28 mouse cellular contexts compared by ENCODE assay signal in the genomic region with DNA sequence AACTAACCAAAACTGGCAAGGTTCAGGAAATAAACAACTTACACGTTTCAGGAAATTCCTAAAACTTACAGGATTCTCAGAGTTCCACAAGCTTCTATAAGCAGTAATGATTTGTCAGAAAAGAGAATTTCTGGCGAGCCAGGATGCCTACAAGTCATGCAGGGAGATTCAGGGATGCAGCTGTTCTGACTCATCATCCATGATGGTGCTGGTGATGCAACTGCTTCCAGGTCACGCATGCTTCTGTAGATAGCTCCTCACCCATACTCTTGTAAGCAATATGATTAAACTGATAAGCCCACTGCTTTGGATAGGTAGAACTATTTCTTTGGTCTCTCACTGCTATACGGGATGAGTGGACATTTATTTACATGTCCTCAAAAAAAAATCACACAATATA. TPM values are rescaled to one million over a fixed set of nuclear protein-coding genes. Genes with fewer than 3 reads are reported as not detected.
A peak's percentile ranks its signal among the peaks of the same experiment; 100 is the strongest.
DNase-seq lines count a peak whose midpoint lies in the region; ATAC-seq and TF ChIP-seq lines count a peak whose summit lies in the region.
"Had no signal": no experiment of that assay in that cellular context is flagged by ENCODE, and none has a peak within 500 bp of the region (broad histone marks: within the 10 kb centered on the region; RNA-seq: fewer than 3 reads in every experiment).

No protein-coding gene starts in this region.

- peak; percentile 24 for DNase-seq in NIH3T3 (ENCODE audit: low read depth)
- no peak for DNase-seq in lung, postnatal 0 days (ENCODE audit: low spot score)
- DNase-seq in heart, embryonic 10.5 days (ENCODE audit: low spot score) = no peak
- DNase-seq: adrenal gland, adult 2 months; adrenal gland, postnatal 10 days; adrenal gland, postnatal 25 days; B cell, adult 2 months; cerebellum, adult 11 months; cerebellum, adult 18-20 months; cerebellum, adult 8-10 months; cerebellum, adult 9-11 months; cerebellum, postnatal 14 days; cerebellum, postnatal 36 days; embryo, embryonic 11 days had no signal

- H3K9ac ChIP-seq in lung, postnatal 0 days (replicated peaks; ENCODE audit: low read depth) = no peak overlapping the region
- H3K9ac ChIP-seq in intestine, embryonic 16.5 days (ENCODE audit: low read depth, low read length) = no peak overlapping the region
- H3K9ac ChIP-seq: embryonic facial prominence, embryonic 13.5 days; embryonic facial prominence, embryonic 15.5 days; forebrain, embryonic 12.5 days had no signal

- ATAC-seq in megakaryocyte, adult 5-6 weeks (ENCODE audit: poor library complexity, severe bottlenecking) = no peak
- ATAC-seq in lung, postnatal 0 days = no peak
- ATAC-seq in intestine, embryonic 16.5 days = no peak

- H3ac ChIP-seq in C2C12 (ENCODE audit: control insufficient read depth, insufficient read length, low read depth) = no peak overlapping the region

- no peaks in the 10 kb centered on the region for H3K79me2 ChIP-seq in C2C12 (ENCODE audit: control insufficient read depth, insufficient read depth)

- TF ChIP-seq CTCF in C2C12 (IDR thresholded peaks at IDR 0.05; ENCODE audit: control insufficient read depth, insufficient read depth, insufficient read length) = no peak
- TF ChIP-seq CTCF in lung, postnatal 0 days (IDR thresholded peaks at IDR 0.05) = no peak

- peaks cover 5% of the 10 kb centered on the region; the same call in 1 of the 2 replicates for H3K9me3 ChIP-seq in megakaryocyte, embryonic 14.5 days
- no peaks in the 10 kb centered on the region for H3K9me3 ChIP-seq in lung, postnatal 0 days (ENCODE audit: low read length)
- no peaks in the 10 kb centered on the region for H3K9me3 ChIP-seq in intestine, embryonic 16.5 days (ENCODE audit: control insufficient read depth, low read length)
- no peaks in the 10 kb centered on the region for H3K9me3 ChIP-seq in heart, embryonic 10.5 days
- H3K9me3 ChIP-seq: embryonic facial prominence, embryonic 13.5 days; embryonic facial prominence, embryonic 15.5 days; forebrain, embryonic 10.5 days; forebrain, embryonic 12.5 days had no signal

- TF ChIP-seq EP300 in lung, postnatal 0 days (IDR thresholded peaks at IDR 0.05) = no peak

- no peak overlapping the region for H3K4me2 ChIP-seq in lung, postnatal 0 days (replicated peaks; ENCODE audit: low read depth, low read length)
- no peak overlapping the region for H3K4me2 ChIP-seq in intestine, embryonic 16.5 days (ENCODE audit: low read depth, low read length)
- H3K4me2 ChIP-seq: embryonic facial prominence, embryonic 13.5 days; embryonic facial prominence, embryonic 15.5 days; forebrain, embryonic 12.5 days had no signal

- H3K36me3 ChIP-seq in megakaryocyte, embryonic 14.5 days (replicated peaks; ENCODE audit: low read length) = no peaks in the 10 kb centered on the region
- no peaks in the 10 kb centered on the region for H3K36me3 ChIP-seq in C2C12 (ENCODE audit: control insufficient read depth, insufficient read depth)
- no peaks in the 10 kb centered on the region for H3K36me3 ChIP-seq in lung, postnatal 0 days (ENCODE audit: insufficient read depth, low read length)
- H3K36me3 ChIP-seq in intestine, embryonic 16.5 days (ENCODE audit: control insufficient read depth, insufficient read depth, low read length) = no peaks in the 10 kb centered on the region
- 0 out of 2 replicates have a peak, but pooled peaks cover 3% of the 10 kb centered on the region for H3K36me3 ChIP-seq in heart, embryonic 10.5 days
- H3K36me3 ChIP-seq: embryonic facial prominence, embryonic 15.5 days; forebrain, embryonic 12.5 days had no signal

- WGBS in lung, postnatal 0 days = 80% methylated on average over 4 of the region's 4 CpGs
- WGBS in intestine, embryonic 16.5 days = 88% methylated on average over 4 of the region's 4 CpGs
- 90% methylated on average over 4 of the region's 4 CpGs for WGBS in heart, embryonic 10.5 days

- no peaks in the 10 kb centered on the region for H3K27me3 ChIP-seq in megakaryocyte, embryonic 14.5 days (replicated peaks)
- no peaks in the 10 kb centered on the region for H3K27me3 ChIP-seq in C2C12 (ENCODE audit: control insufficient read depth, insufficient read depth, insufficient read length)
- H3K27me3 ChIP-seq in lung, postnatal 0 days (replicated peaks; ENCODE audit: insufficient read depth, low read length) = no peaks in the 10 kb centered on the region
- no peaks in the 10 kb centered on the region for H3K27me3 ChIP-seq in intestine, embryonic 16.5 days (replicated peaks; ENCODE audit: control insufficient read depth, insufficient read depth, low read length)
- no peaks in the 10 kb centered on the region for H3K27me3 ChIP-seq in heart, embryonic 10.5 days (ENCODE audit: insufficient read depth, poor library complexity, severe bottlenecking)
- H3K27me3 ChIP-seq: embryonic facial prominence, embryonic 13.5 days; embryonic facial prominence, embryonic 15.5 days had no signal

- H3K4me1 ChIP-seq in megakaryocyte, embryonic 14.5 days = no peaks in the 10 kb centered on the region
- no peaks in the 10 kb centered on the region for H3K4me1 ChIP-seq in lung, postnatal 0 days (ENCODE audit: insufficient read depth, low read depth, low read length)
- H3K4me1 ChIP-seq in intestine, embryonic 16.5 days (ENCODE audit: control insufficient read depth, insufficient read depth, low read length) = no peaks in the 10 kb centered on the region
- H3K4me1 ChIP-seq in heart, embryonic 10.5 days = no peaks in the 10 kb centered on the region
- H3K4me1 ChIP-seq: embryonic facial prominence, embryonic 13.5 days; embryonic facial prominence, embryonic 15.5 days had no signal

- no peak overlapping the region for H3K27ac ChIP-seq in lung, postnatal 0 days (ENCODE audit: low read length)
- H3K27ac ChIP-seq in intestine, embryonic 16.5 days (ENCODE audit: low read length) = no peak overlapping the region
- H3K27ac ChIP-seq in heart, embryonic 10.5 days = no peak overlapping the region
- H3K27ac ChIP-seq: embryonic facial prominence, embryonic 13.5 days; embryonic facial prominence, embryonic 15.5 days; forebrain, embryonic 10.5 days; forebrain, embryonic 12.5 days had no signal

- H3K79me3 ChIP-seq in C2C12 (ENCODE audit: low read depth) = no peaks in the 10 kb centered on the region

- H3K4me3 ChIP-seq in megakaryocyte, embryonic 14.5 days (replicated peaks) = peak overlapping the region; percentile 40
- no peak overlapping the region for H3K4me3 ChIP-seq in C2C12 (ENCODE audit: insufficient read depth, poor library complexity, severe bottlenecking)
- no peak overlapping the region for H3K4me3 ChIP-seq in lung, postnatal 0 days (ENCODE audit: low read depth, low read length)
- H3K4me3 ChIP-seq in intestine, embryonic 16.5 days (ENCODE audit: low read length) = no peak overlapping the region
- H3K4me3 ChIP-seq in heart, embryonic 10.5 days = no peak overlapping the region
- H3K4me3 ChIP-seq: embryonic facial prominence, embryonic 13.5 days; embryonic facial prominence, embryonic 15.5 days; erythroblast, embryonic 14.5 days; forebrain, embryonic 10.5 days; forebrain, embryonic 12.5 days had no signal

TF ChIP-seq in C2C12, 6 proteins besides CTCF, POLR2A, EP300 and RAD21:
- TF ChIP-seq CEBPB (IDR thresholded peaks at IDR 0.05; ENCODE audit: low read depth) (peak; percentile 50), USF1 (IDR thresholded peaks at IDR 0.05; ENCODE audit: low read depth) (no peak), MYOD1 (IDR thresholded peaks at IDR 0.05; ENCODE audit: control insufficient read depth, insufficient read length, low read depth) (peak; percentile 59)

RNA-seq across cellular contexts. Expression of a gene that starts 38.7 kb away (rescaled TPM):
- polyA plus RNA-seq in megakaryocyte, embryonic 14.5 days (2012; ENCODE audit: insufficient read depth, low replicate concordance) = not detected in 2 replicates
- total RNA-seq in megakaryocyte, adult 5-6 weeks (2015) = not detected in 2 replicates
- total RNA-seq in megakaryocyte, adult 5-6 weeks (2017) = not detected in 2 replicates
- polyA plus RNA-seq in C2C12 (2012; fragmentation: generic; extraction: Trizol) = 0.04 TPM
- polyA plus RNA-seq in lung, postnatal 0 days (2015; fragmentation: Nextera tagmentation; extraction: Ambion mirVana) = not detected in 2 replicates
- polyA plus RNA-seq in intestine, embryonic 16.5 days (2015; fragmentation: Nextera tagmentation; extraction: Ambion mirVana) = 0.10 TPM in 1 of 2 replicates, not detected in the other
- polyA plus RNA-seq in heart, embryonic 10.5 days (2016; fragmentation: Nextera tagmentation; extraction: Ambion mirVana) = 0.07 and 0.14 TPM in 2 replicates
- total RNA-seq: adrenal gland, adult 2 months; adrenal gland, postnatal 10 days; adrenal gland, postnatal 25 days; adrenal gland, postnatal 4 days; common myeloid progenitor, adult 5-6 weeks; ES-E14; MEL had no signal
- polyA plus RNA-seq: adrenal gland, adult 2 months; erythroblast, embryonic 14.5 days; forebrain, embryonic 16.5 days had no signal

RNA-seq across cellular contexts. Expression of a gene that starts 57.7 kb away (rescaled TPM):
- polyA plus RNA-seq in megakaryocyte, embryonic 14.5 days (2012; ENCODE audit: insufficient read depth, low replicate concordance) = 8.5 and 10.8 TPM in 2 replicates
- 3.3 and 4.4 TPM in 2 replicates for total RNA-seq in megakaryocyte, adult 5-6 weeks (2015)
- total RNA-seq in megakaryocyte, adult 5-6 weeks (2017) = 3.2 and 9.7 TPM in 2 replicates
- 10.2 TPM for polyA plus RNA-seq in C2C12 (2012; fragmentation: generic; extraction: Trizol)
- 39.2 and 41.0 TPM in 2 replicates for polyA plus RNA-seq in lung, postnatal 0 days (2015; fragmentation: Nextera tagmentation; extraction: Ambion mirVana)
- polyA plus RNA-seq in intestine, embryonic 16.5 days (2015; fragmentation: Nextera tagmentation; extraction: Ambion mirVana) = 31.1 and 33.1 TPM in 2 replicates
- polyA plus RNA-seq in heart, embryonic 10.5 days (2016; fragmentation: Nextera tagmentation; extraction: Ambion mirVana) = 28.1 and 34.1 TPM in 2 replicates
- total RNA-seq: MEL had no signal
